Mouse (Mus musculus): ENCODE data around the gene Immp2l. TPM values are rescaled to one million over a fixed set of nuclear protein-coding genes. Genes with fewer than 3 reads are reported as not detected.

Immp2l gene
- total and polyA plus RNA-seq, 3 experiments = 0.50 to 31.4 (median 7.9) TPM

- H3K4me3 ChIP-seq (ENCODE audit: low read depth, low read length) = no peak overlapping the region
- H3K4me1 ChIP-seq (ENCODE audit: insufficient read depth, low read depth, low read length) = no peaks in the 10 kb centered on the region
- H3K27me3 ChIP-seq (ENCODE audit: insufficient read depth, low read length) = no peaks in the 10 kb centered on the region
- TF ChIP-seq CTCF (IDR thresholded peaks at IDR 0.05; ENCODE audit: low read depth, low read length) = no peak
- no peak for TF ChIP-seq GATA1 (IDR thresholded peaks at IDR 0.05; ENCODE audit: borderline replicate concordance, low read length)
- TF ChIP-seq TAL1 (conservative IDR thresholded peaks at IDR 0.05; ENCODE audit: low read depth, low read length) = no peak
- TF ChIP-seq POLR2AphosphoS5 (IDR thresholded peaks at IDR 0.05; ENCODE audit: insufficient replicate concordance, low read depth, low read length) = no peak
- no peak for ATAC-seq (ENCODE audit: extremely low read depth, insufficient number of reproducible peaks, low FRiP score, poor library complexity, severe bottlenecking)
- H3K36me3 ChIP-seq (replicated peaks) = no peaks in the 10 kb centered on the region
- DNase-seq (ENCODE audit: low spot score) = no peak
- peaks cover 27% of the 10 kb centered on the region for H3K9me3 ChIP-seq (replicated peaks)
Measured at GRCm38 (mm10) chr12:41182856-41183255, 159.0 kb downstream of the Immp2l start.

- Histone ChIP-seq H3K27me3 (ENCODE audit: insufficient read depth, low read length) (no peaks in the 10 kb centered on the region), H3K36me3 (replicated peaks) (no peaks in the 10 kb centered on the region), H3K4me1 (ENCODE audit: insufficient read depth, low read depth, low read length) (no peaks in the 10 kb centered on the region), H3K4me3 (ENCODE audit: low read depth, low read length) (no peak overlapping the region), H3K9me3 (replicated peaks) (peaks cover 23% of the 10 kb centered on the region)
- ATAC-seq (ENCODE audit: extremely low read depth, insufficient number of reproducible peaks, low FRiP score, poor library complexity, severe bottlenecking) (no peak), DNase-seq (ENCODE audit: low spot score) (no peak)
- no peak for TF ChIP-seq TAL1 (conservative IDR thresholded peaks at IDR 0.05; ENCODE audit: low read depth, low read length)
- TF ChIP-seq GATA2 (IDR thresholded peaks at IDR 0.05; ENCODE audit: borderline replicate concordance, low read depth, low read length) = no peak
- TF ChIP-seq CTCF (IDR thresholded peaks at IDR 0.05; ENCODE audit: low read depth, low read length) = no peak
- no peak for TF ChIP-seq GATA1 (IDR thresholded peaks at IDR 0.05; ENCODE audit: borderline replicate concordance, low read length)
- no peak for TF ChIP-seq POLR2AphosphoS5 (IDR thresholded peaks at IDR 0.05; ENCODE audit: insufficient replicate concordance, low read depth, low read length)
Measured at GRCm38 (mm10) chr12:41185060-41185459, 161.2 kb downstream of the Immp2l start.

DNA sequence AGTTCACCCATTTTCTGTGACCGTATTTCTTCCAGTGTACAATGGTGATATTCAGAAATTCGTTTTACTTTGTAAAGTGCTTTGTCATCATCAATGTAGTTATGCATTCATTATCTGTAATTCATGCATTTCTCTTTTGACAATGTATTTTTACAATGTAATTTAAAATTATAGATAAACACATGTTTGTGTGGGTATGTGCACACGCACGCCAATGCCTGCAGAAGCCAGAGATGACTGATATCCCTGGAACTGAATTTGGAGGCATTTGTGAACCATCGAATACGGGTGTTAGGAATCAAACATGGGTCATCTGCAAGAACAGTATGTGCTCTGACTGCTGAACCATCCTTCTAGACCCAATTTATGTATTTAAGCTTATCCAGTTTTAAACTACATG is 161.6 kb downstream of the Immp2l start:
- no peak overlapping the region for H3K4me3 ChIP-seq (ENCODE audit: low read depth, low read length)
- no peaks in the 10 kb centered on the region for H3K4me1 ChIP-seq (ENCODE audit: insufficient read depth, low read depth, low read length)
- H3K9me3 ChIP-seq (replicated peaks) = peaks cover 22% of the 10 kb centered on the region
- TF ChIP-seq CTCF (IDR thresholded peaks at IDR 0.05; ENCODE audit: low read depth, low read length) = no peak
- no peak for TF ChIP-seq TAL1 (conservative IDR thresholded peaks at IDR 0.05; ENCODE audit: low read depth, low read length)
- no peak for TF ChIP-seq GATA2 (IDR thresholded peaks at IDR 0.05; ENCODE audit: borderline replicate concordance, low read depth, low read length)
- TF ChIP-seq GATA1 (IDR thresholded peaks at IDR 0.05; ENCODE audit: borderline replicate concordance, low read length) = no peak
- ATAC-seq (ENCODE audit: extremely low read depth, insufficient number of reproducible peaks, low FRiP score, poor library complexity, severe bottlenecking) (no peak), DNase-seq (ENCODE audit: low spot score) (no peak)
- no peaks in the 10 kb centered on the region for H3K27me3 ChIP-seq (ENCODE audit: insufficient read depth, low read length)
- no peaks in the 10 kb centered on the region for H3K36me3 ChIP-seq (replicated peaks)

DNA sequence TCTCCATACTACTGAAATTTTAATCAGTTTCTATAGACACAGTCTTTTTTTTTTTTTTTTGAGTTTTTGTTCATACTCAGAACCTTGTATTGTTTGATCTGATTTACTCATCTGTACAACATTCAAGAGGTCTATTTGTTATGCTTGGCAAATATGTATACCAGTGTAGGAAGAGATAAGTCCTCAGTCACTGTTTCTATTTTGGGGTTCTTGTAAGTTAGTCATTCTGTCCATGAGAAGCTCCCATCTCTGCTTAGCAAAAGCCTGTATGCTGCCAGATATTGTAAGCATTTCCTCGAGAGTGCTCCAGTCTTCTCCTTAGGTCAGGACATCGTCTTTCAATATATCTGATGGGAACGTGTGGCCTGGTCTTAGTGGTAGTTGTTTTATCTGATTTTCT is 168.9 kb downstream of the Immp2l start:
- DNase-seq (ENCODE audit: low spot score) (no peak), ATAC-seq (ENCODE audit: extremely low read depth, insufficient number of reproducible peaks, low FRiP score, poor library complexity, severe bottlenecking) (no peak)
- Histone ChIP-seq H3K9me3 (replicated peaks) (peaks cover 6% of the 10 kb centered on the region), H3K27me3 (ENCODE audit: insufficient read depth, low read length) (no peaks in the 10 kb centered on the region), H3K4me3 (ENCODE audit: low read depth, low read length) (no peak overlapping the region), H3K4me1 (ENCODE audit: insufficient read depth, low read depth, low read length) (no peaks in the 10 kb centered on the region), H3K36me3 (replicated peaks) (no peaks in the 10 kb centered on the region)
- TF ChIP-seq CTCF (IDR thresholded peaks at IDR 0.05; ENCODE audit: low read depth, low read length) (no peak), TAL1 (conservative IDR thresholded peaks at IDR 0.05; ENCODE audit: low read depth, low read length) (no peak)

DNA sequence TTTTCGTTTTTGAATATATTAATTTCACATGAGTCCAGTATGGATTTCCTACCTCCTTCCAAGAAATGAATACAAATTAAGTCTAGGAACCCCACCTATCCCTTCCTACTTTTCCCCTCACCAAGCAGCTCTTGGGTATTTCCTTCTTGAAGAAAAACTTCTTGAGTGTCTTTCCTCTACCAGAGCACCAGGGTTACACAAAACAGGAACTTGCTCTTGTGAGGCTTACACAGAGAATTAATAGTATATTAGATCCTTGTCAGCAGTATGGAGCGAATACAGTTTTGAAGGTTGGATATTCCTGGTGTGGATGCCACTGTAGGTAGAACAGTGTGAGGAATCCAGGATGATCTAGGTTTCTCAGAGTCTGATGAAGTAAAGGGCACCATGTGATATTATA is 172.5 kb downstream of the Immp2l start:
- Histone ChIP-seq H3K4me3 (ENCODE audit: low read depth, low read length) (no peak overlapping the region), H3K27me3 (ENCODE audit: insufficient read depth, low read length) (no peaks in the 10 kb centered on the region), H3K4me1 (ENCODE audit: insufficient read depth, low read depth, low read length) (no peaks in the 10 kb centered on the region), H3K36me3 (replicated peaks) (no peaks in the 10 kb centered on the region), H3K9me3 (replicated peaks) (peaks cover 6% of the 10 kb centered on the region)
- DNase-seq (ENCODE audit: low spot score) = no peak
- no peak for TF ChIP-seq TAL1 (conservative IDR thresholded peaks at IDR 0.05; ENCODE audit: low read depth, low read length)
- no peak for TF ChIP-seq GATA2 (IDR thresholded peaks at IDR 0.05; ENCODE audit: borderline replicate concordance, low read depth, low read length)
- TF ChIP-seq CTCF (IDR thresholded peaks at IDR 0.05; ENCODE audit: low read depth, low read length) = no peak
- TF ChIP-seq GATA1 (IDR thresholded peaks at IDR 0.05; ENCODE audit: borderline replicate concordance, low read length) = no peak
- TF ChIP-seq POLR2AphosphoS5 (IDR thresholded peaks at IDR 0.05; ENCODE audit: insufficient replicate concordance, low read depth, low read length) = no peak
- ATAC-seq (ENCODE audit: extremely low read depth, insufficient number of reproducible peaks, low FRiP score, poor library complexity, severe bottlenecking) = no peak

GRCm38 (mm10) chr12:41215186-41215585 is 191.3 kb downstream of the Immp2l start:
- H3K27me3 ChIP-seq (ENCODE audit: insufficient read depth, low read length) = no peaks in the 10 kb centered on the region
- no peak for TF ChIP-seq TAL1 (conservative IDR thresholded peaks at IDR 0.05; ENCODE audit: low read depth, low read length)
- TF ChIP-seq CTCF (IDR thresholded peaks at IDR 0.05; ENCODE audit: low read depth, low read length) = no peak
- H3K9me3 ChIP-seq (replicated peaks) = peaks cover 12% of the 10 kb centered on the region; the same call in 1 of the 2 replicates
- H3K4me1 ChIP-seq (ENCODE audit: insufficient read depth, low read depth, low read length) = no peaks in the 10 kb centered on the region; the same call in 1 of the 2 replicates
- DNase-seq (ENCODE audit: low spot score) (no peak), ATAC-seq (ENCODE audit: extremely low read depth, insufficient number of reproducible peaks, low FRiP score, poor library complexity, severe bottlenecking) (no peak)
- H3K36me3 ChIP-seq (replicated peaks) = no peaks in the 10 kb centered on the region
- H3K4me3 ChIP-seq (ENCODE audit: low read depth, low read length) = no peak overlapping the region

- ATAC-seq (ENCODE audit: extremely low read depth, insufficient number of reproducible peaks, low FRiP score, poor library complexity, severe bottlenecking) (no peak), DNase-seq (ENCODE audit: low spot score) (no peak)
- H3K4me3 ChIP-seq (ENCODE audit: low read depth, low read length) = no peak overlapping the region
- H3K27me3 ChIP-seq (ENCODE audit: insufficient read depth, low read length) = no peaks in the 10 kb centered on the region
- peaks cover 20% of the 10 kb centered on the region for H3K9me3 ChIP-seq (replicated peaks)
- H3K36me3 ChIP-seq (replicated peaks) = no peaks in the 10 kb centered on the region
- H3K4me1 ChIP-seq (ENCODE audit: insufficient read depth, low read depth, low read length) = no peaks in the 10 kb centered on the region
- TF ChIP-seq GATA1 (IDR thresholded peaks at IDR 0.05; ENCODE audit: borderline replicate concordance, low read length) (no peak), GATA2 (IDR thresholded peaks at IDR 0.05; ENCODE audit: borderline replicate concordance, low read depth, low read length) (no peak), TAL1 (conservative IDR thresholded peaks at IDR 0.05; ENCODE audit: low read depth, low read length) (no peak), CTCF (IDR thresholded peaks at IDR 0.05; ENCODE audit: low read depth, low read length) (no peak), POLR2AphosphoS5 (IDR thresholded peaks at IDR 0.05; ENCODE audit: insufficient replicate concordance, low read depth, low read length) (no peak)
Measured at GRCm38 (mm10) chr12:41221893-41222292, 198.0 kb downstream of the Immp2l start.
